Mouse (Mus musculus) limb, embryonic 13.5 days (tissue): ENCODE measurements around the gene Ndufb8. TPM values are rescaled to one million over a fixed set of nuclear protein-coding genes. Genes with fewer than 3 reads are reported as not detected.
A peak's percentile ranks its signal among the peaks of the same experiment; 100 is the strongest.

ENCODE experiments used
- ATAC-seq: fragments of 200-750 bp; cut with Nextera tagmentation; 2 replicates; pipeline ENCODE4 v1.8.0; 2017; ENCODE audit warnings: low read depth, moderate number of reproducible peaks, moderate TSS enrichment; ENCODE audit not compliant: low FRiP score
- H3K27ac ChIP-seq: fragments of 300-500 bp; sonication (generic); 2 replicates; pipeline ENCODE4 v1.5.1; 2015; ENCODE audit warnings: inconsistent platforms, mild to moderate bottlenecking, moderate library complexity
- H3K27me3 ChIP-seq: fragments of 300-500 bp; sonication (generic); 2 replicates; pipeline ENCODE4 v1.6.1; 2015; ENCODE audit warnings: mild to moderate bottlenecking, inconsistent platforms
- H3K36me3 ChIP-seq: fragments of 300-500 bp; sonication (generic); 2 replicates; pipeline ENCODE4 v1.6.1; 2015; ENCODE audit warnings: inconsistent platforms, mild to moderate bottlenecking, moderate library complexity
- H3K4me1 ChIP-seq: fragments of 300-500 bp; sonication (generic); 2 replicates; pipeline ENCODE4 v1.6.1; 2015; ENCODE audit warnings: inconsistent platforms
- H3K4me2 ChIP-seq: fragments of 300-500 bp; sonication (generic); replicated peaks from 2 replicates; pipeline ENCODE4 v1.6.1; 2015; ENCODE audit warnings: inconsistent platforms, mild to moderate bottlenecking, moderate library complexity
- H3K4me3 ChIP-seq: fragments of 300-500 bp; sonication (generic); 2 replicates; pipeline ENCODE4 v1.5.1; 2015; ENCODE audit warnings: moderate library complexity, mild to moderate bottlenecking, inconsistent platforms
- H3K9ac ChIP-seq: fragments of 300-500 bp; sonication (generic); 2 replicates; pipeline ENCODE4 v1.6.1; 2015; ENCODE audit warnings: mild to moderate bottlenecking, inconsistent platforms
- H3K9me3 ChIP-seq: fragments of 300-500 bp; sonication (generic); 2 replicates; pipeline ENCODE4 v1.6.1; 2016; ENCODE audit warnings: inconsistent platforms
- WGBS: fragments of 180-500 bp; shearing (Covaris S2); methylation state at CpG from one replicate; pipeline ENCODE4 v1.1.7; 2015; 5-methylcytosine and 5-hydroxymethylcytosine counted together
- polyA plus RNA-seq: library from polyadenylated mRNA; unstranded; fragments of >200 nt; fragmentation: Nextera tagmentation; extraction: Ambion mirVana; gene quantifications from 2 replicates; pipeline ENCODE4 v1.2.1, GENCODE M21; 2015

The Ndufb8 gene
- polyA plus RNA-seq, 1 experiment from 2014 or later, result 497 TPM

DNA sequence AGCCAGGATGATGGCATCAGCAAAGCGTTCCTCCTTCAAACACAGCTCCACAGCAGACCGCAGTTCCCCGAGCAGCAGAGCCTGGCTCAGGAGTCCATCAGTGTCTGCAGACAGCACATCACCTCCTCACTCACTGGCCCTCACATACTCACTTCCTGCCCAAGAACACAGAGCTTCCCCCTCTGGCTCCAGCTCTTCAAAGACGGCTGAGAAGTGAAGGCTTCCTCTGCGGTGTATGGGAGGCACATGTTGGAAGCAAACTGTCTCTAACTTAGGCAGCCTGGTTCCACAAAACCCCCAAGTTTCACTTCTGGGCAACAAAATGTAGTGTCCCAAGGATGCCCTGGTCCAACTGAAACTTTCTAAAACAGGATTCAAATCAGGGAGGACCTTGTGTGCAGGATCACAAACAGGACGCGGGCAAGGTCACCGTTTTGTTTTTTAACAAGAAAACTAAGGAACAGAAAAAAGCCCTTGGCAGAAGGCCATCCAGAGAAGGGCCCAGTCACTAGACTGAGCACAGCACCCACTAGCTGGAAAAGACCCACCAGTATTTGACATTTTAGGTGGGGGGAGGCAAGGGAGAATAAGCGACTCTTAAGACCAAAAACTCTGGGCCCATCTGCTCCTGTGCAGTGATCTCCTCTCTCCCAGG lies 29.6 kb downstream of the Ndufb8 start:
- no peaks in the 10 kb centered on the region for H3K9me3 ChIP-seq
- H3K36me3 ChIP-seq, result no peaks in the 10 kb centered on the region
- H3K4me1 ChIP-seq, result no peaks in the 10 kb centered on the region
- ATAC-seq, result no peak
- H3K4me3 ChIP-seq, result no peak overlapping the region
- no peaks in the 10 kb centered on the region; the same call in 1 of the 2 replicates for H3K27me3 ChIP-seq
- 73% methylated on average over 9 of the region's 9 CpGs for WGBS
- no peak overlapping the region for H3K9ac ChIP-seq
- H3K27ac ChIP-seq, result no peak overlapping the region
- no peak overlapping the region for H3K4me2 ChIP-seq

DNA sequence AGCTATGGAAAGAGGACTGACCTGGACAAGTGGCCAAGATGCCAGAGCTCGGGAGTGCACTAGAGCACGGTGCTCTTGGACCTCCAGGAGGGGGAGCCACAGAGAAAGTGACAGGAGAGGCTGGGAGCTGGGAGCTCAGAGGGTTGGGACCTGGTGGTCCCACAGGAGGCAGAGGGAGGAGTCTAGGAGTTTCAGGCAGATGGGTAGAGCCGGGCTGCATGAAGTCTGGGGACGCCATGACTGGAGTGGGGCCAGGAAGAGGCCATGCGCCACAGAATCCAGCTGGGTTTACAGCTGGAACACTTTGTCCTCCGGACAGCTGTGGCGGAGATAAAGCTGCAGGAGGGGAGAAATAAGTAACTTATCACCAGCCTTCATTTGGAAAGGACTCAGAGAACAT lies 36.1 kb downstream of the Ndufb8 start:
- no peaks in the 10 kb centered on the region for H3K9me3 ChIP-seq
- H3K4me1 ChIP-seq, result peaks cover 13% of the 10 kb centered on the region; the same call in 1 of the 2 replicates
- H3K4me3 ChIP-seq, result no peak overlapping the region
- ATAC-seq, result no peak
- no peak overlapping the region for H3K9ac ChIP-seq
- H3K27me3 ChIP-seq, result peaks cover 54% of the 10 kb centered on the region
- H3K36me3 ChIP-seq, result no peaks in the 10 kb centered on the region
- no peak overlapping the region for H3K27ac ChIP-seq
- 30% methylated on average over 7 of the region's 7 CpGs for WGBS
- no peak overlapping the region for H3K4me2 ChIP-seq

DNA sequence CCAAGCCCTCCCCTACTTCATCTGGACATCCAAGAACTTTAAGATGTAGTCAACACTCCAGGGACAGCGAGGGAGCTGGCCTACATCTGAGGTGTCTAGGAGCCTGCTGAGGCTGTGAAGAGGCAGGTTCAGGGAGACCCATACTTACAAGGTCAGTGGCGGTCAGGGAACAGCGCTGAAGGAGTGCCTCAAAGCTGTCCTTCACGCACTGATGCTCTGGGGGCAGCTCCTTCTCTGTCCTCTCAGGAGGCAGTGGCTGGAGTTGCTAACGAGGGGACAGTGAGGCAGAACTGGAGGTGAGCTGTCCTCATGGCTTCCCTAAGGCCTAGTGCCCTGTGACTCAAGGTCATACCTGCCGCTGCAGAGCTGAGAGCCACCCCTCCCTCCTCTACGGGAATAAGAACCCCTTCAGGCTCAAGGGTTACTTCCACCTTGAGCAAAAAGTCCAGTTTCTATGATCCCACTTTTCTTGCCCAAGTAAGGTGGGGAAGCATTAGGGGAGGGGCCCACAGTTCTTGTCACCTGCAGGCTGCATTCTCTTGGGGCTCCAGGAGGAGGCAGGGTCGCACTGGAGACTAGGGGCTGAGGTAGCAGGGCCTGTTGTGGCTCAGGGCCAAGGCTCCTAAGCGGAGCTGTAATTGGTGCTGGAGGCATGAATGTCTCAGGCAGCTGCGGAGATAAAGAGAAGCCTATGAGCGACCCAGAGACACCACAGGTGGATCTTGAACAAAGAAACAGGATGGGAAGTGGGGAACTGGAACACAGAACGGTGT lies 37.1 kb downstream of the Ndufb8 start:
- Histone ChIP-seq H3K36me3 (no peaks in the 10 kb centered on the region), H3K4me2 (no peak overlapping the region), H3K9me3 (no peaks in the 10 kb centered on the region), H3K4me1 (peaks cover 15% of the 10 kb centered on the region; the same call in 1 of the 2 replicates), H3K4me3 (no peak overlapping the region), H3K9ac (no peak overlapping the region), H3K27ac (no peak overlapping the region), H3K27me3 (peaks cover 63% of the 10 kb centered on the region)
- ATAC-seq, result no peak
- 54% methylated on average over 12 of the region's 12 CpGs for WGBS

DNA sequence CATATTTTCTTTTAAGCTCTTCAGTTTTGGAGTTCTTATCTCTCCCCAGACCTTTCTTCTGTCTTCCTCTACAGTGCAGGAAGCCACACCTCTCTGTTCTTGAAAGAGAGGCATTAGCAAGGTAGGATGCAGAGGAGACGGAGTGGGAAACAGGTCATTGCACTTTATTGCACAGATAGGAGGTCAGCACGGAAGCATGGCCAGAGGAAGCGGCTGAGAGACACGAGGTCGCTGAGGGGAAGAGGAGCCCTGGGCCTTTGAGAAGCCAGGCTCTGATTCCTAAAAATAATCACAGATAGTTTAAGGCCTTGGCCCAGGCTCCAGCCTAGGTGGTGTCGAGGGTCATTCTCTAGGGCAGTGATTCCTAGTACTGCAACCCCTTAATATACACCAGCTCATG lies 39.5 kb downstream of the Ndufb8 start:
- Histone ChIP-seq H3K27ac (no peak overlapping the region), H3K4me3 (no peak overlapping the region), H3K36me3 (no peaks in the 10 kb centered on the region), H3K9ac (no peak overlapping the region), H3K27me3 (peaks cover 88% of the 10 kb centered on the region), H3K4me2 (no peak overlapping the region), H3K4me1 (peaks cover 30% of the 10 kb centered on the region), H3K9me3 (no peaks in the 10 kb centered on the region)
- 46% methylated on average over 6 of the region's 6 CpGs for WGBS
- no peak for ATAC-seq

DNA sequence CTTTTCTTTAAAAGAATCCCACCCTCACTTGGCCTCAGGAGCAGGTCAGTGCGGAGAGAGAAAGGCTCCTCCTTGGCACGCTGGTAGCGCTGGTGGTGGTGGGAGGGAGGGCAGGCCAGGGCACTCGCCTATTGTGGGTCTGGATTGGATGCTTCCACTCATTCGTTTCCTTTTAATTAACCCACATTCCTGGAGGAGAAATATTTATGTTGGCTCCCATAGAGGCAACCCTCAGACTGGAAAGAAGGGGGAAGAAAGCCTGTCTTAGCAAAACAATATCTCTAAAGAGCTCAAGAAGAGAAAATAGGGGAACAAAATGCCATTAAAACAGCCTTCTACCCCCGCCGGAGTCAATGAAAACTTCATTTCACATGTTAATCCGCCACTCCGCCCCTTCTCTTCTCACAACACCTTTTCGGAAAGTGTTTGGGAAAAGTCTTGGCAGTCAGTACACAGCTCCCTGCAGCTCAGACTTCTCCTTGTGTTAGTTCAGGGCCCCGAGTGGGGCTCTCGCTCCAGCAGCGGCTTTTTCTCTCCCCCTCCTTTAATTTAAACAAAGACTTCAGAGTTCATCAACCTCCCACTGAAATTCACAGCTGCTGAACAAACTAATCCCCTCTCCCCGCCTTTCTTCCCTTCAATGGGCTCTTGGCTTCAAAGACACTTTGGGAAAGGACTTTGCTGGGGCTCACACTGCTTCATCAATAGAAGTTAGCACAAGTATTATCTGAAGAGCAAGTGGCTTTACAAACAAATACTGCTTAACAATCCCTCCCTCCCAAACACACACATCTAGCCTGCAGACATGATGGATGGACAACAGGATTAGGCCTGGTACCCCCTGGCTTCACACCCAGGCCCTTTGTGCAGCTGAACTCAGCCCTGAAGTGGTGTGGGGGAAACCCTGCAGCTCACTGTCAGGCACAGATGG lies 40.5 kb downstream of the Ndufb8 start:
- no peak overlapping the region for H3K9ac ChIP-seq
- no peak overlapping the region for H3K4me3 ChIP-seq
- 11% methylated on average over 14 of the region's 14 CpGs for WGBS
- H3K4me2 ChIP-seq, result peak overlapping the region; percentile 27
- H3K36me3 ChIP-seq, result no peaks in the 10 kb centered on the region
- no peaks in the 10 kb centered on the region for H3K9me3 ChIP-seq
- H3K27me3 ChIP-seq, result peaks cover 94% of the 10 kb centered on the region
- ATAC-seq, result no peak
- H3K27ac ChIP-seq, result no peak overlapping the region
- H3K4me1 ChIP-seq, result peaks cover 34% of the 10 kb centered on the region

DNA sequence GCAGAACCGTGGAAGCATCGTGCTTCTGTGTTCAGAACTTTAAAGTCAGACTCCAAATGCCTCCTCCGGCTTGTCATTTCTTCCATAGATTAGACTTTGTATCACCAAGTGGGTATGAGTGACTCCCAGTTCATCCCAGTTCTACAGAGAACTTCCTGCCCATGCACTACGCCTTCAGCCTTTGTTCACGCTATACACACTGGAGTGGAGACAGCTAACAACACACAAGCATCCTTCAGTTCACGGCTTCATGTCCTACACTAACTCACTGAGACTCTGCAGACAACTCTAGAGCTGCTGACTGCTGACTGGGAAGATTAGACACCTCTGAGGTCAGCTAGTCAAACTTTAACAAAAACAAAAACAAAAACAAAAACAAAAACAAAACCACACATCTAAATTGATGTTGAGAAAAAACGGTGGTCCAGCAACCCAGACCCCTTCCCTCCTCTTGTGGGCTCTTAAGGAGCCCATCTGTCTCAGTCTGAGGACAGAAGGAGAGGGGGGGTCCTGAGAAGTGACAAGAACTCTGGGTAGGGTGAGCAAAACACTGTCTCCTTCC lies 41.2 kb downstream of the Ndufb8 start:
- H3K9ac ChIP-seq, result no peak overlapping the region
- 26% methylated on average over 7 of the region's 7 CpGs for WGBS
- H3K4me1 ChIP-seq, result peaks cover 32% of the 10 kb centered on the region
- H3K9me3 ChIP-seq, result no peaks in the 10 kb centered on the region
- no peak overlapping the region for H3K4me3 ChIP-seq
- peak overlapping the region; percentile 27; the same call in 1 of the 2 replicates for H3K4me2 ChIP-seq
- no peak for ATAC-seq
- H3K27ac ChIP-seq, result no peak overlapping the region
- H3K36me3 ChIP-seq, result no peaks in the 10 kb centered on the region
- H3K27me3 ChIP-seq, result peaks cover 97% of the 10 kb centered on the region

DNA sequence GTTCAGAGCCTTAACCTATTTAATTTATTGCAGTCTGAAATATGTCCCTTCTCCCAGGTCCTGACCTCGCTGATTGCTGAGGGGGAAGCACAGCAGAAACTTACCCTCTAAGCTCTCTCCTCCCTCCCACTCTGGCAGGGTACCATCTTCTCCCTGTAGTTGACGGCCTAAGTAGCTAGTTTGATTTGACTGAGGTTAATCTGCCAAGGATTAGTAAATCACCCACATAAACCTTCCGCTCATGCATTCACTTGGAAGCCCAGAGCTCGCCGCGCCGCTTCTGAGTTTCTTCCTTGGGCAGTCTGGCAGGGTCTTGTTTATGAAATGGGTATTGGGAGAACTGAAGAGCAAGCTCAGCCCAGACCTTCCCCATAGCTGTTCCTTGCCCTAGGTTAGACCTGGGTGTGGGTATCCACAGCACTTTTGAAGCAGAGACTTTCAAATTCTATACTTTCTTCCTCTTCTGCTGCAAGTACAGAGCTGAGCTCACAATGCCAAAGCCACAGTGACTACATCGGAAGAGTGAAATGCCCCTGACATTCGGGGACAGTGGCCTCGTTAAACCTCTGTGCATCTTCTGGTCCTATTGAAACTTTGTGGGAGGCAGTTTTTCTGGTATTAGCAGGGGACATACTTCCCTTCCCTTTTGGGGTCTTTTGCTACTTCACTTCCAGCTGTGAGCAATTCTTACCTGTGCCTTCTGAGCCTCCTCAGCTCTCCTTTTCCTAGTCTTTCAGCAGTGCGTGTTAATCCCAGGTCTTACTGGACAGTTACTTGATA lies 42.0 kb downstream of the Ndufb8 start:
- H3K4me2 ChIP-seq, result no peak overlapping the region
- no peak overlapping the region for H3K4me3 ChIP-seq
- H3K9me3 ChIP-seq, result no peaks in the 10 kb centered on the region
- no peaks in the 10 kb centered on the region for H3K36me3 ChIP-seq
- H3K9ac ChIP-seq, result no peak overlapping the region
- no peak for ATAC-seq
- H3K4me1 ChIP-seq, result peaks cover 31% of the 10 kb centered on the region
- 13% methylated on average over 11 of the region's 11 CpGs for WGBS
- peaks cover 98% of the 10 kb centered on the region for H3K27me3 ChIP-seq
- H3K27ac ChIP-seq, result no peak overlapping the region

DNA sequence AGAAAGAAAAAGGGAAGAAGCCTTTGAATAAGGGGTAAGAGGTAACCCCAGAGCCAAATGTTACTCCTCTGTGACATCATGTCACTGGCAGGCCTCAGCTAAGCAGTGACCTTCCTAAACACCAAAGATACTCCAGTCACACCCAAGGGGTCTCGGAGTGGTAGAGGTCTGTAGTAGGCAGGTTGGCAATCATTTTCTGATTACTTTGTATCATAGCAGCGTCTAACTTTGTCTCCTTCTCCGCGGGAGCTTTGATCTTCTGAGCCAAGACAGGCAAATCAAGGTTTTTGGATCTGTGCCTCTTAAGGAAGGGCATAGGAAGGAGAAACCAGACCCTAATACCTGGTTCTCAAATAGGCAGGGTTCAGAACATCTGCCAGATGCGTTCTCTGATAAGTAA lies 42.6 kb downstream of the Ndufb8 start:
- no peak overlapping the region for H3K4me2 ChIP-seq
- H3K4me3 ChIP-seq, result no peak overlapping the region; the same call in 1 of the 2 replicates
- no peak for ATAC-seq
- H3K9me3 ChIP-seq, result no peaks in the 10 kb centered on the region
- no peak overlapping the region for H3K27ac ChIP-seq
- no peaks in the 10 kb centered on the region for H3K36me3 ChIP-seq
- 31% methylated on average over 5 of the region's 5 CpGs for WGBS
- peaks cover 31% of the 10 kb centered on the region for H3K4me1 ChIP-seq
- H3K27me3 ChIP-seq, result peaks cover 98% of the 10 kb centered on the region
- H3K9ac ChIP-seq, result no peak overlapping the region

DNA sequence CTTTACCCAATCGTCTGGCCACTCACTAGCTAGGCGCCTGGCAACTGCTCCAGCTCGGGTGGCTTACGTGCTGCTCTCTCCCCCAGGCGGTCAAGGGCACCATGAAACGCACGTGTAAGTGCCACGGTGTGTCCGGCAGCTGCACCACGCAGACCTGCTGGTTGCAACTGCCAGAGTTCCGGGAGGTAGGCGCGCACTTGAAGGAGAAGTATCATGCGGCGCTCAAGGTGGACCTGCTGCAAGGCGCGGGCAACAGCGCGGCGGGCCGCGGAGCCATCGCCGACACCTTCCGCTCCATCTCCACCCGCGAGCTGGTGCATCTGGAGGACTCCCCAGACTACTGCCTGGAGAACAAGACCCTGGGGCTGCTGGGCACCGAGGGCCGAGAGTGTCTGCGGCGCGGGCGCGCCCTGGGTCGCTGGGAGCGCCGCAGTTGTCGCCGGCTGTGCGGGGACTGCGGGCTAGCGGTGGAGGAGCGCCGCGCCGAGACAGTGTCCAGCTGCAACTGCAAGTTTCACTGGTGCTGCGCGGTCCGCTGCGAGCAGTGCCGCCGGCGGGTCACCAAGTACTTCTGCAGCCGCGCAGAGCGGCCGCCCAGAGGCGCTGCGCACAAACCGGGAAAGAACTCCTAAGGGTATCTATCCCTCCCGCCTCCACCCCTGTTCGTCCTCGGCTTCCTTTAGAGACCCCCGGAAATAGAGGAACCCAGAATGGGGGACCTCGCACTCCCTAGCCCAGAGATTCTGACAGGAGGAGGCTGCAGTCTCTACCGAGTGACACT lies 43.6 kb downstream of the Ndufb8 start:
- Histone ChIP-seq H3K27ac (no peak overlapping the region), H3K9me3 (no peaks in the 10 kb centered on the region), H3K27me3 (peaks cover 98% of the 10 kb centered on the region), H3K9ac (peak overlapping the region; percentile 59), H3K4me3 (peak overlapping the region; percentile 49), H3K4me1 (peaks cover 31% of the 10 kb centered on the region), H3K36me3 (no peaks in the 10 kb centered on the region), H3K4me2 (peak overlapping the region; percentile 87)
- ATAC-seq, result peak; percentile 15; the same call in 1 of the 2 replicates
- WGBS, result under 1% methylated on average over 65 of the region's 66 CpGs

DNA sequence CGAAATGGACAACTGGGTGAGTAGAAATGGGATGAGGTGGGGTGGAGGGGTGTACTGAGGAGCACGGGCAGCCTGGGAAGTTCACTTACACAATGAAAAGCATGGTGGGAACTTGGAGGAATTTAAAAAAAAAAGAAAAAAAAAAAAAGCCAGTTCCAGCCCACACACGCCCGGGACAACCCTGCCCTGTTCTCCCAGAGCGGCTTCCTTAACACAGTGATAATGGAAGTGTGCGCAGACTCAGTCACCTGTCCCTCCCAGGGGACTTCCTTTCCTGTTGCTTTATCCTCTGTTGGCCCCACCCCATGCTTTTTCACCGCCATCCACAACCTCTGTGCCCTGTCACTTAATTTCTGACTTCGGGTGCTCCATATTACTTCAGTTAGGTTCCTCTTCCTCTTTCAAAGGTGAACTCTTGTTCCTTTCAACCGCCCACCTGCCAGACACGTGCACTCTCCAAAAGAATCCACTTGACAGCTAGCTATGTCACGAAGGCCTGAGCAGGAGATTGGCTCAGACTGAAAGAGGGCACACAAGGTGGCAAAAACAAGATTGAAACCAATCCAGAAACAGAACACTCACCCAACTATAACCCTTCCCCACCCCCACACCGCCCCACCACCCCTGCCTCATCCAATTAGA lies 44.6 kb downstream of the Ndufb8 start:
- H3K4me2 ChIP-seq, result peak overlapping the region; percentile 87
- peak overlapping the region; percentile 49 for H3K4me3 ChIP-seq
- no peak overlapping the region for H3K9ac ChIP-seq
- peaks cover 95% of the 10 kb centered on the region for H3K27me3 ChIP-seq
- no peaks in the 10 kb centered on the region for H3K36me3 ChIP-seq
- H3K9me3 ChIP-seq, result no peaks in the 10 kb centered on the region
- WGBS, result 4% methylated on average over 12 of the region's 12 CpGs
- peaks cover 31% of the 10 kb centered on the region for H3K4me1 ChIP-seq
- no peak overlapping the region for H3K27ac ChIP-seq
- no peak for ATAC-seq
